Mouse (Mus musculus) hindbrain, embryonic 16.5 days (tissue): ENCODE data around the gene Gm49318. TPM values are rescaled to one million over a fixed set of nuclear protein-coding genes. Genes with fewer than 3 reads are reported as not detected.

Experiments used
- ATAC-seq: fragments of 200-750 bp; cut with Nextera tagmentation; 2 replicates; pipeline ENCODE4 v1.8.0; 2017; ENCODE audit warnings: moderate TSS enrichment, moderate library complexity
- H3K27ac ChIP-seq: fragments of 300-500 bp; sonication (generic); 2 replicates; pipeline ENCODE4 v1.5.1; 2014; ENCODE audit warnings: low read depth, mild to moderate bottlenecking, control low read depth, low read length, moderate library complexity
- H3K27me3 ChIP-seq: fragments of 300-500 bp; sonication (generic); replicated peaks from 2 replicates; pipeline ENCODE4 v1.6.1; 2014; ENCODE audit warnings: low read length; ENCODE audit not compliant: control insufficient read depth, insufficient read depth
- H3K36me3 ChIP-seq: fragments of 300-500 bp; sonication (generic); 2 replicates; pipeline ENCODE4 v1.6.1; 2014; ENCODE audit warnings: mild to moderate bottlenecking, low read length, moderate library complexity, mixed read lengths; ENCODE audit not compliant: control insufficient read depth, insufficient read depth
- H3K4me1 ChIP-seq: fragments of 300-500 bp; sonication (generic); 2 replicates; pipeline ENCODE4 v1.6.1; 2014; ENCODE audit warnings: low read depth, low read length; ENCODE audit not compliant: control insufficient read depth, insufficient read depth
- H3K4me2 ChIP-seq: fragments of 300-500 bp; sonication (generic); 2 replicates; pipeline ENCODE4 v1.6.1; 2014; ENCODE audit warnings: mild to moderate bottlenecking, low read length, control low read depth, moderate library complexity
- H3K4me3 ChIP-seq: fragments of 300-500 bp; sonication (generic); 2 replicates; pipeline ENCODE4 v1.5.1; 2014; ENCODE audit warnings: mild to moderate bottlenecking, low read length, control low read depth, moderate library complexity
- H3K9ac ChIP-seq: fragments of 300-500 bp; sonication (generic); 2 replicates; pipeline ENCODE4 v1.6.1; 2014; ENCODE audit warnings: low read depth, mild to moderate bottlenecking, control low read depth, low read length, moderate library complexity
- H3K9me3 ChIP-seq: fragments of 300-500 bp; sonication (generic); 2 replicates; pipeline ENCODE4 v1.6.1; 2014; ENCODE audit warnings: mild to moderate bottlenecking, low read length, moderate library complexity; ENCODE audit not compliant: control insufficient read depth
- WGBS: fragments of 180-500 bp; shearing (Covaris S2); extraction: QIAGEN DNeasy Blood & Tissue Kit; methylation state at CpG from one replicate; pipeline ENCODE4 v1.1.7; 2014; 5-methylcytosine and 5-hydroxymethylcytosine counted together
- polyA plus RNA-seq: library from polyadenylated mRNA; unstranded; fragments of >200 nt; fragmentation: Nextera tagmentation; extraction: Ambion mirVana; gene quantifications from 2 replicates; pipeline ENCODE4 v1.2.1, GENCODE M21; 2015

Gene Gm49318
- polyA plus RNA-seq, 1 experiment from 2014 or later = not detected

DNA sequence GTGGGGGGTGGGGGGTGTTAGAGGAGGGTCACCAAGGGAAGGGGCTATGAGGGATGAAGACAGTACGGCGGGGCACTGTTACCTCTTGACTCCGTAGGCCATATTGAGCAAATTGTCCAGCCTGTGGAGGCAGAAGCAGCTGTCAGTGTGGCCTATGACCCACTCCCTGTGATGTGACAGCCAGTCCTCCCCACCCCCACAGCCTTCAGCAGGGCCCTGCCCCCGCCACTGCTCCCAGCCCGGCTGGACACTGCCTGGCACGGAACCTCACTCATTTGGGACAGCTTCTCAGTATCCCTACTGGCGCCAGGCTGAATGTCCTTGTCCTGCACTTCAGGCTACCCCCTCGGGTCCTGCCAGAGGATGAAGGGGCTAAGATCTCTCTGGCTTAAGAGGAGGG lies 46.5 kb downstream of the Gm49318 start:
- Histone ChIP-seq H3K9me3 (no peaks in the 10 kb centered on the region), H3K4me1 (no peaks in the 10 kb centered on the region), H3K36me3 (peaks cover 26% of the 10 kb centered on the region), H3K4me2 (no peak overlapping the region), H3K9ac (no peak overlapping the region), H3K27ac (no peak overlapping the region), H3K27me3 (no peaks in the 10 kb centered on the region), H3K4me3 (no peak overlapping the region)
- ATAC-seq = no peak
- 46% methylated on average over 8 of the region's 8 CpGs for WGBS

DNA sequence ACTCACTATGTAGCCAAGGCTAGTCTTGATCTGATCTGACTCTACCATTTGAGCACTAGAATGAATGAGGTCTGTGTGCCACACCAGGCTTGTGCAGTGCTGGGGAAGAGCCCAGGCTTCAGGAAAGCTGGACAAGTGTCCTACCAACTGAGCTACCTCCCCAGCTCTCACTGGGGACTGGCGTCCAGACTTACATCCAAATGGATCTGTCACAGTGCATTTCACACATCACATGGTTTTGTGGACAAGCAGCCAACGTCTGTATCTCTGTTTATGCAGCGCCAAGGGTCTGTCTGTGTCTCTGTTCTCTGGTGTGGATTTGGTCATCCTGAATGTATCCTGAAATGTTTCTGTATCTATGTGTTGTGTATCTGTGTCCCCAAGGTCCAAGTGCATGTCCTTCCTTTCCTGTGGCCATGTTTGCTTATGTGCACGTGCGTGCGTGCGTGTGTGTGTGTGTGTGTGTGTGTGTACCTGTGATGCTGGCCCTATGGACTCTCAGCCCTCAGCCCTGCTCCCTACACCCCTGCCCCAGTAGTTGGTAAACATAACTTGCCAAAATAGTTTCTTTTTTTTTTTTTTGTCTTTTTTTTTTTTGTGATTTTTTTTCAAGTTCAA lies 53.7 kb downstream of the Gm49318 start:
- no peak overlapping the region for H3K9ac ChIP-seq
- no peak overlapping the region for H3K4me3 ChIP-seq
- H3K27me3 ChIP-seq = no peaks in the 10 kb centered on the region
- H3K27ac ChIP-seq = no peak overlapping the region
- no peaks in the 10 kb centered on the region for H3K9me3 ChIP-seq
- peaks cover 38% of the 10 kb centered on the region for H3K36me3 ChIP-seq
- 66% methylated on average over 7 of the region's 7 CpGs for WGBS
- 0 out of 2 replicates have a peak, but pooled peaks have one; percentile 4 for ATAC-seq
- H3K4me2 ChIP-seq = no peak overlapping the region
- no peaks in the 10 kb centered on the region for H3K4me1 ChIP-seq

DNA sequence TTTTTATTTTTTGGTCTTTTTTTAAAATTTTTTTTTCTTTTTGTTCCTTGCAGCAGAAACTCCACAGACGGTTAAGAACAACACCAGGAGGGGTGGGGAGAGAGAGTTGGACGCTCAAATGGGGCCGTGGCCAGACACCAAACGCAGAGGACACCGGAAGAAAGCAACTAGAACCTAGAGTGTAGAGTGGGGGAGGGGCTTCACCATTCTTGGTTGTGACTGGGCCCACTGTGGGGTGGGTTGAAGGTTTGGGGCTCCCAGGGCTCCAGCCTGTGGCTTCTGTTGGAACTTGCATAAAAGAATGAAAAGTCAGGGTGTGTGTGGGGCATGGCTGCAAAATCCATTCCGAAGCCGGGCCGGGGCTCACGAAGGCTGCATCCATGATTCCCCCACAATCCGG lies 54.8 kb downstream of the Gm49318 start:
- Histone ChIP-seq H3K4me3 (no peak overlapping the region), H3K9ac (no peak overlapping the region), H3K9me3 (no peaks in the 10 kb centered on the region), H3K27ac (no peak overlapping the region), H3K36me3 (peaks cover 49% of the 10 kb centered on the region), H3K4me1 (no peaks in the 10 kb centered on the region), H3K4me2 (no peak overlapping the region), H3K27me3 (no peaks in the 10 kb centered on the region)
- 63% methylated on average over 10 of the region's 10 CpGs for WGBS
- ATAC-seq = no peak

DNA sequence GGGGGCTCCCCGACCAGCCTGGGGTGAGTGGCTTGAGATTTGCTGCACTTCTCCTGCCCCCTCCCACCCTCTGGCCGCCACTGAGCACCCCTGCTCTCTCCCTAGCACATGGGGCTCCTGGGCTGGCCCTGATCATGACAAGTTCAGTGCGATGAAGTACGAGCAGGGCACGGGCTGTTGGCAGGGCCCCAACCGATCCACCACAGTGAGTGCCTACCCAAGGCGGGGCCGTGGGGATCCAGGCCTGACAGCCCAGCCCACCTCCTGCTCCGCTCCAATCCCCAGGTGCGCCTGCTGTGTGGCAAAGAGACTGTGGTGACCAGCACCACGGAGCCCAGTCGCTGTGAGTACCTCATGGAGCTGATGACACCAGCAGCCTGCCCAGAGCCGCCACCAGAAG lies 58.3 kb downstream of the Gm49318 start:
- Histone ChIP-seq H3K27ac (no peak overlapping the region), H3K9ac (no peak overlapping the region)
- WGBS = 91% methylated on average over 13 of the region's 13 CpGs

DNA sequence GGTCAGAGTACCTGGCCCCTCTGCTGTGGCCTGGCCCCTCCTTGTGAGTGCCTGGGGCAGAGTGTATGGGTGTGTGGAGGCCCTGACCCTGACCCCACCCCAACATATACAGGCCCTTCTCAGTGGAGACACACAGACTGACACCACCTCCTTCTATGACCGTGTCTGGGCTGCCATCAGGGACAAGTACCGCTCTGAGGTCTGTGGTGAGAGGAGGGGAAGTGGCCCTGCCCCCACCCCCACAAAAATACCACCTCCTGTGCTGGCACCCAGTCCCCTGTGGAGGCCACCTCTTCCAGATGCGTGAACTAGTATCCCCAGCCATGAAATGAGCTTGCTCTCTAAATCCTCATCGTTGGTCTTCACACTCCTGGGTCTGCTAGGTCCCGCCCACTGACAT lies 60.0 kb downstream of the Gm49318 start:
- Histone ChIP-seq H3K4me1 (no peaks in the 10 kb centered on the region), H3K27me3 (no peaks in the 10 kb centered on the region), H3K9me3 (no peaks in the 10 kb centered on the region), H3K27ac (no peak overlapping the region), H3K36me3 (peaks cover 67% of the 10 kb centered on the region), H3K4me3 (no peak overlapping the region), H3K9ac (no peak overlapping the region), H3K4me2 (no peak overlapping the region)
- peak; percentile 21; the same call in 1 of the 2 replicates for ATAC-seq
- 91% methylated on average over 5 of the region's 5 CpGs for WGBS

More for the DNA sequence above, 58.3 kb downstream of the Gm49318 start:
- H3K27me3 ChIP-seq = no peaks in the 10 kb centered on the region
- no peak overlapping the region for H3K4me2 ChIP-seq
- ATAC-seq = peak; percentile 27; the same call in 1 of the 2 replicates
- peaks cover 63% of the 10 kb centered on the region for H3K36me3 ChIP-seq
- H3K4me3 ChIP-seq = no peak overlapping the region
- no peaks in the 10 kb centered on the region for H3K4me1 ChIP-seq
- H3K9me3 ChIP-seq = no peaks in the 10 kb centered on the region

DNA sequence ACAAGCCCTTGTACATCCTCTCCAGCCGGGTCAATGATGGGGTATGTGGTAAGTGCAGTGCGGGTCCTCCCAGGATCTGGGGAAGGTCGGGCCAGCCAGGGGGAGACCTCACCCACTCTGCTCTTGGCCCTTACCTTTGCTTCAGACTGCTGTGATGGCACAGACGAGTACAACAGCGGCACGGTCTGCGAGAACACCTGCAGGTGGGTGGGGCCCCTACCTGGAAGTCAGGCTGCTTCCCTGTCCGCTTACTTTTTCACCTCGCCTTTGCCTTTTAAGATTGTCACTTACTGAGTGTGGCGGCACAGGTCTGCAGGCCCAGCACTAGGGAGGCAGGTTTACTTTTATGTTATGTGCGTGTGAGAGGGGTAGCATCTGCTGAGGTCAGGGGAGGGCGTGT lies 66.5 kb downstream of the Gm49318 start:
- Histone ChIP-seq H3K4me3 (no peak overlapping the region), H3K9ac (no peak overlapping the region), H3K4me2 (no peak overlapping the region), H3K4me1 (peaks cover 24% of the 10 kb centered on the region), H3K27me3 (no peaks in the 10 kb centered on the region), H3K9me3 (no peaks in the 10 kb centered on the region), H3K36me3 (peaks cover 25% of the 10 kb centered on the region), H3K27ac (no peak overlapping the region)
- WGBS = 92% methylated on average over 12 of the region's 12 CpGs
- no peak for ATAC-seq

DNA sequence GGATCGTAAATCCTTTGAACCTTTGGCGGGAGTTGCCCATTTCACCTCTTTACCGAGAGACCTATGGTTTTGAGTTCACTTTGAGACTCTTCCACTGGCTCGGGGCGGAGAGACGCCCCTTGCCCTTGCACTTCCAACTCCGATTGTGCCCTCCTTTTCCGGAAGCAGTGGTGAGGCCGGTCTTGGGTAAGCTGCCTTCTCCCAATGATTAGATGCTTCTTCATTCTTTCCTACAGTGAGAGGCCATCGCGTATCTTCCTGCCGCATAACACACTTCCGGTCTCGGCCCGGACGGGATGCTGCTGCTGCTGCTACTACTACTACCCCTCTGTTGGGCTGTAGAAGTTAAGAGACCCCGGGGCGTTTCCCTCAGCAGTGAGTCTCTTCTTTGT lies 67.9 kb downstream of the Gm49318 start:
- no peaks in the 10 kb centered on the region for H3K9me3 ChIP-seq
- H3K9ac ChIP-seq = peak overlapping the region; percentile 77
- 0% methylated on average over 18 of the region's 18 CpGs for WGBS
- H3K4me1 ChIP-seq = peaks cover 24% of the 10 kb centered on the region
- no peak for ATAC-seq
- H3K27ac ChIP-seq = peak overlapping the region; percentile 77
- peak overlapping the region; percentile 91 for H3K4me2 ChIP-seq
- peaks cover 14% of the 10 kb centered on the region; the same call in 1 of the 2 replicates for H3K36me3 ChIP-seq
- no peaks in the 10 kb centered on the region for H3K27me3 ChIP-seq
- H3K4me3 ChIP-seq = peak overlapping the region; percentile 75

DNA sequence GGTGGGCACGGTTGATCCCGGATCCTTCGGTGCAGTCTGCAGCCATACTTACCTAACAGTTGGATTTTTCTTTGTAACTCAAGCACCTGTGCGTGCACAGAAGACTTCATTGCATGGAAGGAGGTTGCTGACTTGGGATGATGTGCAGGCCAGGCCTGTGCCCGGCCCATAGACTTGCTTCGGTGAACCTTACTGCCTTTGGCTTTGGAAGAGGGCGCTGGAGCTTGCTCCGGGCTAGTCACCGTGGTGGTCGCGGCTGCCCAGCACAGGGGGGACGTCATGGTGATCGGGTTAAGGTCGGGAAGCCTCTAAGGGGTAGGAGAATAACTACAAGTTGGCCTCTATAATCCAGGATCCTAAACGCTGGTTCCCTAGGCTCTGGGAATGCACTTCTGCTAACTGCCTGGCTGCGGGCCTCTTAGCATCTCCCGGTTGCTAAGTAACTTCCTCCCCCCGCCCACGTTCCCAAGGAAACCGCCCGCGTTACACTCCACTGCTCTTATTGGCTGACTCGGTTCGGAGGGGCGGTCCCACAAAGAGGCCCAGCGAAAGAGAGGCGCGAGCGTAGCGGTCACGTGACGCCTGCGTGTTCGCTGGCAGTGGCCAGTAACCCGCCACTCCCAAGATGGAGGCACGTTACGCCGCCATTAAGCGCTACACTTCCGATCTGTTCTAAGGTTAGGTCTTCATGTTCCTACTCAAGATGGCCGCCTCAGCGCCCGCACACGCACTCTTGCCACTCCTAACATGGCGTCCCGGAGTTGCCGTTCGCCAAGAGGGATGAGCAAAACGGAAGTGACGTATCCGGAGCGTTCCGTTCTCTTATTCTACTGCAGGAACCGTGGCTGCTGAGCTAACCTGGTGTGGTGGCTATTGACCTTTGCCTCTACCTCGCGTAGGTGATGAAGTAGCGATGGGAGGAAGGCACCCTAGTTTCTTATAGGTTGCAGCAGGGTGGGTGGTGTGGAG lies 68.6 kb downstream of the Gm49318 start, which contains the start of the genes Ccdc151 and Prkcsh:
TSS of gene Ccdc151 (minus strand) at position 441 of the 969 bp plus-strand sequence.
TSS of gene Prkcsh (plus strand) at position 613 of the 969 bp plus-strand sequence.
- peaks cover 24% of the 10 kb centered on the region for H3K4me1 ChIP-seq
- peak; percentile 99 for ATAC-seq
- H3K9ac ChIP-seq = peak within 1 kb of the TSS; percentile 77

DNA sequence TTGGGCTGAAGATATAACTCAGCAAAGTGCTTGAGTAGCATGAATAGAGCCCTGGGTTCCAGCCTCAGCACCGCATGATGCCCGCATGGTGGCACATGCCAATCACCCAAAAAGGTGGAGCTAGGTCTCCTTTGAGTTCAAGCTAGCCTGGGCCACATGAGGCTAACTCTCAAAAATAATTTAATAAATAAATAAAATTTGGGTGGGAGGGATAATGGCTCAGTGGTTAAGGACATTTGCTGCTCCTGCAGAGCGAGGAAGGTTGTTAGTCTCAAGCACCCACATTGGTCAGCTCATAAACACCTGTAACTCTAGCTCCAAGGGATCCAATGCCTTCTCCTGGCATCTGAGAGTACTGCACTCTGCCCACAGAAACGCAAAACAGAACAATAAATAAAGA lies 69.4 kb downstream of the Gm49318 start:
- Histone ChIP-seq H3K4me3 (no peak overlapping the region), H3K9ac (no peak overlapping the region), H3K36me3 (peaks cover 9% of the 10 kb centered on the region; the same call in 1 of the 2 replicates), H3K27ac (no peak overlapping the region), H3K27me3 (no peaks in the 10 kb centered on the region), H3K4me1 (peaks cover 24% of the 10 kb centered on the region), H3K4me2 (peak overlapping the region; percentile 72), H3K9me3 (no peaks in the 10 kb centered on the region)
- WGBS = 92% methylated on average over 4 of the region's 4 CpGs
- ATAC-seq = no peak

More for the DNA sequence above, 68.6 kb downstream of the Gm49318 start, which contains the start of the genes Ccdc151 and Prkcsh:
- H3K27ac ChIP-seq = peak within 1 kb of the TSS; percentile 77
- peaks cover 9% of the 10 kb centered on the region; the same call in 1 of the 2 replicates for H3K36me3 ChIP-seq
- no peaks in the 10 kb centered on the region for H3K27me3 ChIP-seq
- H3K4me3 ChIP-seq = peak within 1 kb of the TSS; percentile 75
- 6% methylated on average over 57 of the region's 57 CpGs for WGBS
- peak within 1 kb of the TSS; percentile 91 for H3K4me2 ChIP-seq
- no peaks in the 10 kb centered on the region for H3K9me3 ChIP-seq
